Mouse (Mus musculus): ENCODE results near the gene Urb2.

GRCm38 (mm10) chr8:124027831-124028230 lies 6.5 kb downstream of the Urb2 start:
- TF ChIP-seq CTCF (IDR thresholded peaks at IDR 0.05; ENCODE audit: control insufficient read depth, insufficient read depth, low read length) (no peak), POLR2A (IDR thresholded peaks at IDR 0.05; ENCODE audit: borderline replicate concordance, control insufficient read depth, low read depth, low read length) (no peak)

All from bone marrow, adult 2 months (tissue).